Mouse (Mus musculus) ES-Bruce4 (cell line): Measurements from ENCODE around the gene Sf3b1.

Experiments
- CTCF ChIP-seq: IDR thresholded peaks from one replicate; pipeline ENCODE4 v1.8.1; 2011; ENCODE audit warnings: low read depth, low read length
- POLR2A ChIP-seq: IDR thresholded peaks from one replicate; pipeline ENCODE4 v1.8.1; 2011; ENCODE audit warnings: low read length; ENCODE audit not compliant: insufficient read depth

DNA sequence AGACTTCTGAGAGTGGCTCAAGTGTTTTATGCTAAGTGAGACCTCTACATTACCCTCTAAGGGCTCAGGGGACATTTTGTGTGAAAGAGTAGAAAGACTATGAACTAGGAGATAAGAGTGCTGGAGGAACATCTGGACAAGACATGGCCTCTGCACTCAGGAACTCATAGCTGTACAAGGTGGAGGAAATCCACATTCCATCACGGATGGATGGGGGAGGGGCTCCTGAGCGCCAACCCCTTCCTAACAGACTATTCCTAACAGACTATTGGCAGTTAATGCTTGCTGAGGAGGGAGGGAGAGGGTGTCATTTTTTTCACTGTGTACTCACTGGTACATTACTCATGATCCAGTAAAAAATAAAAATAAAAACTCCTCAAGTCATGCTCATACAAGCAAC is 47.5 kb upstream of the Sf3b1 start:
- TF ChIP-seq POLR2A (no peak), CTCF (no peak)
